Mouse (Mus musculus): ENCODE measurements around the gene Rftn1.

Rftn1 gene

GRCm38 (mm10) chr17:50201828-50202445, 11.5 kb upstream of the Rftn1 start:
- no peak for DNase-seq (ENCODE audit: low spot score in 2 of 2)

- no peak for DNase-seq (ENCODE audit: low spot score in 2 of 2)
Measured at GRCm38 (mm10) chr17:50199075-50199850, 8.8 kb upstream of the Rftn1 start.

DNA sequence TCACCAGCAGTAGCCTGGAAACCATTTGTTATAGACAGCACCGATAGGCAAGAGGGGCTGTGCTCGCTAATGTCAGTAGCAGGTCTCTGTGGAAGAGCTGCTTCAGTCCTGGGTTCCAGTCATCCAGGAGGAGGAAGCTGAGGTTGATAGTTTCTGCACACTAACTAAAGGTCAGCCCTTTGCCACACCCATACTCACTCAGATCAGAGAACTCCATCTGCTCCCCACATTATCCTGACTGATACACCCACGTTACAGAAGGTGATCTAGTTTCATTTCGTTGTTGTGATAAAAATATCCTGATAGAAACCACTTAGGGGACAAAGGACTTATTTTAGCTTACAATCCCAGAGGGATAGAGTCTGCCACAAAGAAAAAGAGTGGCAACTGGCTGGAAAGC, 7.1 kb upstream of the Rftn1 start:
- no peak for DNase-seq (ENCODE audit: low spot score in 2 of 2)

- DNase-seq (ENCODE audit: low spot score in 2 of 2), result no peak
Measured at GRCm38 (mm10) chr17:50196005-50196672, 5.7 kb upstream of the Rftn1 start.

DNA sequence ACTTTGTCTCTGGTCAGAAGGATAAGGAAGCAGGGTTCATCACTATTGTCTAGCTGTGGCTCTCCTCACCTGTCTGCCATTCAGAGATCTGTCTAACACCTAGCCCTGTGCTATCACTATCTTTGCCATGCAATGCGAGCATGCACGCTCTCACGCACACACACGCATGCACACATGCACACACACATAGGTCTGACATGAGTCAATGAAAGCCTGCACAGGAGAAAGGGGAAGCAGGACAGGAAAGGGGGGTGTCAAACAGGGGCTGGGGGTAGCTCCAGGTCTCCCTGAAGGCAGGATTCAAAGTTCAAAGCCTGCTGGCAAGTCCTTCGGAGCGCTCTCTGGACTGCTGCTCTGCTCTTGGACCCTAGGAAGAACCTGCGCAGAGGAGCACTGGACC, 4.9 kb upstream of the Rftn1 start:
- DNase-seq (ENCODE audit: low spot score in 2 of 2), result no peak

- DNase-seq (ENCODE audit: low spot score in 2 of 2), result no peak
Measured at GRCm38 (mm10) chr17:50194541-50194940, 4.1 kb upstream of the Rftn1 start.

- no peak for DNase-seq (ENCODE audit: low spot score in 2 of 2)
Measured at GRCm38 (mm10) chr17:50193653-50194052, 3.2 kb upstream of the Rftn1 start.

DNA sequence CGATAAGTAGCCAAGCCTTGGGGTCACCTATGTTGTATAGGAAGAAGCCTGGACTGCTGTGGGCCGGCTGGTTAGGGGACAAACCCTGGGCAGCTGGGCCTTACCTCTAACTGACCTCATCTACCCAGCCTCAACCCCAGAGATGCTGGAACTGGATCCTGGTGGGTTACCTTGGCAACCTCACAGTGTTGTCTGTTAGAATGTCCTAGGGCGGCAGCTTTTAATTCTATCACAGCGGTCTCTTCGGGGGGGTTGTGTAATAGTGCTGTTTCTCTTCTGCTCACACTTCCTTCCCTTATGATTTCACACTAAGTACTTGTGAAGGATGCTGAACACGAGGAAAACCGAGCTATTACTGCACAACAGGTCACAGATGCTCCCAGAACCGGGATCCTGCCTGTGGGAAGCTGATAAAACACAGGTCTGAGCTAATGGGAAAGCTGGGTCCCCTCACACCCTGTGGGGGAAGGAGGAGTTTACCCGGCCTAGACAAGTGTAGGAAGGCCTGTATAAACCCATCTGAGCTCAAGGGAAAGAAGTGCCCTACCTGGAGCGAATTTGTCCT, 2.0 kb upstream of the Rftn1 start:
- DNase-seq (ENCODE audit: low spot score in 2 of 2), result no peak

DNA sequence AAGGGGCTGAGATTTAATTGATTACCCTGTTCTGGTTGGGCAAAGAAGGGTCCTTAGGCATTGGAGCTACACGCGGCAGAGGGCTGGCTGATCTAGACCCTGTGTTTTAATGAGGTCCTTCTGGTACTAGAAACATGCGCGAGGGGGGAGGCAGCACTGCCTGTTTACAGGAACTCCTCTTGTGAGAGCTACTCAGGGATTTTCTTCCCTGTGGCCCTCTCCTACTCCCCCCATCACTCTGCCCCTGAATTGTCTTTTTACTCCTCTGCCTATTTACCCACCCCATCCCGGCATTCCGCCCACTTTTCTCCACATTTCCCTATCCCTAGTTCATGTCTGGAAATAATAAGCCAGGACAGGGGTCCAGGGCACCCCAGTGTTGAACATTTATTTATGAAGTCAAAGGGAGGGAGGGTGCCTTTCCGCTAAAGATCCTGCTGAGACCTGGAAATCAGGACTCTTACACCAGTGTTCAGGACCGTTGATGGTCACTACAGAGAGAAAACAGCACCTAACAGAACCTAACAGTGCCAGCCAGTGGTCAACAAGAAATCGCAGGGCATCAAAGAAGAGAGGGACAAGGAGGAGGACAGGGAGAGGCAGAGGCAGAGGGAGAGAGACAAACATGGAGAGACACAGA, 964 bp upstream of the Rftn1 start:
- DNase-seq (ENCODE audit: low spot score in 2 of 2), result no peak

DNA sequence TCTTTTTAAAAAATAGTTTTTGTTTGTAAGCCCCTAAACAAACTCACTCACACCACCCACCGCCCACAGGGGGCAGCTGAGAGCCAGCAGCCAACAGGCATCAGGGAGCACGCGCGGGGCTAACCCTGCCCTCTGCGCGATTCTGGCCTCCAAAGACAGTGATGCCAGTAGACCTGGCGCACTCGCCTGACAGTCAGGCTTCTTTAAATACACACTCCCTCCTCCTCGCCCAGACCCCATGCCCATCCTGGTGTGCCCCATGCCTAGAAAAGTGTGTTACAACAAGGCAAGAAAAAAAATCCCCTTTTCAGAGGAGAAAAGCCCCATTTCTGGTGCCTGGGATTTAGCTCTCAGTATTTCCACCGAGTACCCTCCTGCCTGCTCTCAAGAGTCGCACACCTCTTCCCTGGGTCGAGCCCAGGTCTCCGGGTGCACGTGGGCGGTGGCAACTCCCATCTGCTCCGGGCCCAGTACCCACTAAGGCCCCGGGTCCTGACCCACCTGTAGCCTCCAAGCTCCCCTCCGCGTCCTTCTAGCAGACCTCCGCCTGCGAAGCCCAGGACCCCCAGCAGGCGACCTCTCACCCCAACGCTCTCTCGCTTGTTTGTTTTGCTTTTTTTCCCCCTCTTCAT, 977 bp downstream of the Rftn1 start:
- peak; percentile 84 to 85 for DNase-seq (ENCODE audit: low spot score in 2 of 2)

DNA sequence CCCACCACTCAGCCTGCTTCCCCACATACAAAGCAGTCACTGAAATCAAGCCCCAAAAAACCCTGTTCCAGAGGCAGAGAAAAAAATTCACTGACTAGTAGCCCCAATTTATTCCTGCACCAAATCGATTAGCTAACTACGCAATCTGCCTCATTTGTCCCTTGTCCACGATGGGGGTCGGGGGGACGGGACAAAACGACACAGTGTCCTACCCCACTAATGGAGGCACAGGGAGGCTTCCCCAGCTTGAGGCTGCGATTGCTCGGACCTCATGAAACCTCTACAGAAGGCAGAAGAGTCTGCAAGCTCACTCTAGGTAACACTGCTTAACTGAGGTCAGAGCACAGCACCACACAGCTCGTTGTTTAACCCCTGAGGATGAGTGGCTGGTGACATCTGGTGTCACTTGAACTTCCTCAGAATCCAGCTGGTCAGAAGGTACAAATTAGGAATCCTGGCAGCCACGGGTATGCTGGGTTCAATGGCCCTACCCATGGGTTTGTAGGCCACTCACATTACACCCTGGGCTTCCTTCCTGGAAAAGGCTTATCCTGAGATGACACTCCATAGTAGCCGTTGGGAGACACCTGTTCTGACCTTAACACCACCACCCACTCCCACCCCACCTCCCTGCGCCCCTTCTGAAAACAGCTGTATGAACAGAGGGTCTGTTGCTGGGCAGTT, 1.7 kb downstream of the Rftn1 start:
- DNase-seq (ENCODE audit: low spot score in 2 of 2), result no peak

GRCm38 (mm10) chr17:50185616-50186015, 4.9 kb downstream of the Rftn1 start:
- peak; percentile 48 to 56 for DNase-seq (ENCODE audit: low spot score in 2 of 2)

DNA sequence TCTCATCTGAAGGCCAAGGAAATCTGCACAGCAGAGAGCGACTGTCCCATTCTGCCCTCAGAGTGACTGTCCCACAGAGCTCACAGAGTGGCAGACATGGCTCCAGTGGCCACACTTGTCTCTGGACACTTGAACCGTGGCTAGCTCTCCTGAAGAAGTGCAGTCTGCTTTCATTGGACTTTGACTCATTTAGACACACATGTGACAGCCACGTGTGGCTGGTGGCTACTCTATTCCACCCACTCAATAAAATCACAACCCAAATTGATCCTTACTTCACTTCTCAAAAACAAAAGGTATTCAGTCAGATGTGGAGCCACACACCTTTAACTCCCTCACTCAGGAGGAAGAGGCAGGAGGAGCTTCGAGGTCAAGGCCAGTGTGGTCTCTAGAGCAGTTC, 5.4 kb downstream of the Rftn1 start:
- DNase-seq (ENCODE audit: low spot score in 2 of 2), result no peak

DNA sequence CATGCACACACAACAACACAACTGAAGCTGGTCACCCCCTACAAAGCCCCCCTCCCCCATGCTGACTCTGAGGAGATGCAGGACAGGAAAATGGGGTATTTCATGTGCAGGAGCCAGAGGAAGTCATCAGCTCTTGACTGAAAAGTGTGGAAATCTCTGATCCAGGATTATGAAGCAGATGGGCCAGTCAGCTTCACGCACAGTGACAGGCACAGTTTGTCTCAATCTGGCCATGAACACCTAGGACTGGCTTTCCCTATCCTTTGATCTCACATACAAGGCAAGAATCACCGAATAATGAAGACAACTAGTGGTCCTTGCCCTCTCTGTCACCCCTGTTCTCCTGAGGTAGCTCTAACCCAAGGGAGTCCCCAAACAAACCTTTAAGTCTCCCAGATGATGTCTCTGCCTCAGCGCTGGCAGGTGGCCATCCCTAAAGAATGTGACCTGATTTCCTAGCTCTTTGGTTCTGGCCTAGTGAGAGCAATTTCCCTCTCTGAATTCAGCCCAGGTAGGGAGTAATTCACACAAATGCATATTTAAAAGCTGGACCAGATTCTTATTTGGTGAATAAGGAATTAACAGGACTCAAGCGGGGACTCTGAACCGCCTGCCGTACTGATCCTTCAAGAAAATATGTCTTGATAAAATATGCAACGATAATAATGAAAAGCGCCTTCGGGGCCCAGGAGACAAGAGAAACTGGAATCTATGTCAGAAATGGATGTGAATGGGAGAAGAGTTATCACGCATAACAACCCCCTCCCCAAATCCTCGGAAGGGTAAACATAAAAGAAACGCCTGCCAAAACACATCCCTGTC, 6.0 kb downstream of the Rftn1 start:
- DNase-seq (ENCODE audit: low spot score in 2 of 2), result no peak

GRCm38 (mm10) chr17:50183300-50183699, 7.2 kb downstream of the Rftn1 start:
- peak; percentile 36 to 41 for DNase-seq (ENCODE audit: low spot score in 2 of 2)

GRCm38 (mm10) chr17:50182542-50182951, 7.9 kb downstream of the Rftn1 start:
- DNase-seq (ENCODE audit: low spot score in 2 of 2), result peak; percentile 78 to 80

DNA sequence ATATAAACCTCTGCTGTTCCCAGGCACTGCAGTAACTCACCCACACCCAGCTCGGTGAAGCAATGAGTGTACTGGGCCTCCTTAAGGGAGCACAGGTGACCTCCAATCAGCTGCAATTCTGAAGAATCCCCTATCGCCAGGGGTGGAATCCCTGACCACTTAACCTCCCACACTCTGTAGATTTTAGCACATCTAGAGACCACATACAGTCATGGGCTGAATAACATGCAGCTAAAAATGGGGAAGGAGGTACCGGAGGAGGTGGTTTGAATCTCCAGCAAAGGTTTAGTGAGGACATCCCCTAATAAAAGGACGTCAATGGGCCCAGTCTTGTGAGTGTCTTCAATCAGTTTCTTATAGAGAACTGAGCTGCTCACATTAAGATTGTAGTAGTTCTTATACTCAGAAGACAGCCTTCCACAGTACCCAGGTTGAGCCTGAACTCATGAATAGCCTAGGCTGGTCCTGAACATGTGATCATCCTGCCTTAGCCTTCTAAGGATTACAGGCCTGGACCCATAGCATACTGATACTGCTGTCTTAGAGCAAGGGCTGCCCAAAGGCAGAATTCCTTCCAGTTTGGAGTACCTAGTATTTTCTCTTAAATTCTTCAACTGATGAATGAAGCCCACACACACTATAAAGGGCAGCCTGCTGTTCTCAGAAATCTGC, 9.4 kb downstream of the Rftn1 start:
- peak; percentile 67 to 73 for DNase-seq (ENCODE audit: low spot score in 2 of 2)

DNA sequence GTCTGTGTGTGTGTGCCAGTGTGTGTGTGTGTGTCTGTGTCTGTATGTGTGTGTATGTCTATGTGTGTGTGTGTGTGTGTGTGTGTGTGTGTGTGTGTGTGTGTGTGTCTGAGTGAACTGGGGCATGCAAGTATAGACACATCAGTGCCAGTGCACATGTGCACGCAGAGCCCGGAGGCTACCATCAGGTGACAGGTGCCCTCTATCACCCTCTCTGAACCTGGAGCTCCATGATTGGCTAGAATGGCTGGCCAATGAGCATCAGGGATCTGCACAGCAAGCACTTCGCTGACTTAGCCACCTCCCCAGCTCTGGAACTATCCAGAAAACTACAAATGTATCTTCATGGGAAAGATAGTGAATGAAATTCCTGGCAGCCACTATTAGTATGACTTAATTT, 16.7 kb downstream of the Rftn1 start:
- DNase-seq (ENCODE audit: low spot score in 2 of 2), result peak in 1 of 2 experiments; percentile 30

DNA sequence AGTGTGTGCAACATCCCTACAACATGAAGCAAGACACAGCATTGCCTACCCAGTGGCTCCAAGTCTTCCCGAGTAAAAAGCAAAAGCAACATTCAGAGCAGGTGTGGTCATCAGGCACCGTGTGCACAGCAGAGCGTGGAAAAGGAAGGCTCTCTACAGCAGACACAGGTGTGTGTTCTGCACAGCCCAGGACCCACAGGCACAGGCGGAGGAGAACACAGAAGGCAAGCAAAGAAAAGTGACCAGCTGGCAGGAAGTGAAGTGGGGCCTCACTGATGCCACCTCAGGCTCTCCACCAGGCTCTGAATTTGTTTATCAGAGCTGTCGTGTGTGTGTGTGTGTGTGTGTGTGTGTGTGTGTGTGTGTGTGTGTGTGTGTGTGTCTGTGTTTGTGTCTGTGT, 17.1 kb downstream of the Rftn1 start:
- DNase-seq (ENCODE audit: low spot score in 2 of 2), result peak; percentile 75 to 79

DNA sequence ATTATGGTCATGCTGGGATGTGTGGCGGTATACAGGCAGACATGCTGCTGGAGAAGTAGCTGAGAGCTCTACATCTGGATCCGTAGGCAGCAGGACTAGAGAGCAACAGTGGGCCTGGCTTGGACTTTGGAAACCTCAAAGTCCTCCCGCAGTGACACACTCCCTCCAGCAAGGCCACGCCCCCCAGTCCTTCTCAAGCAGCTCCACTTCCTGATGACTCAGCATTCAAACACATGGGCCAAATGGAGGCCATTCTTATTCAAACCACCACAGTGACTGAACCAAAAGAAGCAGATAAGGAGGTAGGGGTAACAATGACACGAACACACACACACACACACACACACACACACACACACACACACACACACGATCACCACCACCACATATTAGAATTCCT, 17.7 kb downstream of the Rftn1 start:
- DNase-seq (ENCODE audit: low spot score in 2 of 2), result no peak

All from spleen, postnatal 36 days (tissue).